Mouse (Mus musculus): ENCODE measurements around the gene Tnr. TPM values are rescaled to one million over a fixed set of nuclear protein-coding genes. Genes with fewer than 3 reads are reported as not detected.

Tnr gene
- total RNA-seq, 2 experiments from 2014 or later: 1.3 to 2.6 TPM

- peak; percentile 25 for DNase-seq
Measured at GRCm38 (mm10) chr1:159968395-159968794, 444.8 kb downstream of the Tnr start.

DNA sequence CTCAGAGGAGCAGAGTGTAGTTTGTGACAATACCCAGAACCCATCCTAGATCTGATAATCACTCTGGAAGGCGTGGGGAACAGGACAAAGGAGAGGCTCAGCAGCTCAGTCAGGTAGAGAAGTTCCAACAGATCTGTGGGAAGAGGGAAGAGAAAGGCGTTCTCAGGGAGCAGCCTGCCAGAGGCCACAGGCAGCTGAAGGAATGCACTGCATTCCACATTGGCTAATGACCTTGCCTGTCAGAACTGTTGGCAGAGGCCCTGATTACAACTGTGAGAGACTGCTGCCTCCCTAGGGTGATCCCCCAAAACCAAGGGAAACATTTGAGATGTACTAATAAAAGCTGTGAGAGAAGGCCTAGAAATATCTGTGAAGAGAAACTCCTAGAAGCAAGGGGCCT lies 454.2 kb downstream of the Tnr start:
- DNase-seq: peak; percentile 57

DNA sequence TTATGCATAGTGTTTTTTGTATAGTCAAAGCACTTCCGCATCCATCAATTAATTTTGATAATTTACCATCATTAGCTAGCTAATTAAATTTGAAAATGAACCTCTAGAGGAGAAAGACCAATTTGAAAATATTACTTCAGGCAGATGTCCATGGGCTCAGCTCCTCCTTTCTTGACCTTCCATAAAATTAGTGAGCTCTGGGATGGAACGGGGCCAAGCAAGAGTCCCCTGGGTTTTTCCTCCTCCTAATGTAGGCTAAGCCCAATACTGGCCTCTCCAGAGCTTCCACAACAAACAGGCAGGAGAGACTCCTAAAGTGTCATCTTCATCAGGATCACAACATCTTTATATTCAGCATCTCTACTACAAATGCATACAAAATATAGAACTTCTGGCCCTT lies 455.5 kb downstream of the Tnr start:
- DNase-seq: peak; percentile 72

- peak; percentile 14 for DNase-seq
Measured at GRCm38 (mm10) chr1:159980355-159980754, 456.8 kb downstream of the Tnr start.
